Mouse (Mus musculus): ENCODE measurements around the gene Fcna.

Gene Fcna

GRCm38 (mm10) chr2:25577951-25578795, 49.7 kb downstream of the Fcna start:
- DNase-seq (ENCODE audit: low spot score in 2 of 2), result peak in 1 of 2 experiments; percentile 39

- no peak for DNase-seq (ENCODE audit: low spot score in 2 of 2)
These were observed 50.6 kb downstream of the Fcna start for GRCm38 (mm10) chr2:25576965-25577891.

GRCm38 (mm10) chr2:25576028-25576850, 51.6 kb downstream of the Fcna start:
- no peak for DNase-seq (ENCODE audit: low spot score in 2 of 2)

GRCm38 (mm10) chr2:25575432-25576027, 52.3 kb downstream of the Fcna start:
- peak in 1 of 2 experiments; percentile 46 for DNase-seq (ENCODE audit: low spot score in 2 of 2)

Data from cerebellum, postnatal 4 days (tissue).